Mouse (Mus musculus) lung, postnatal 0 days (tissue): ENCODE measurements at regions not wholly inside any gene's neighbourhood (a gene's known extent, or its start where the extent isn't known, plus 50 kb on each side); places are given as distances from the start of the nearest gene placed in this dataset.
A peak's percentile ranks its signal among the peaks of the same experiment; 100 is the strongest.

Source experiments
- ATAC-seq: fragments of 200-750 bp; cut with Nextera tagmentation; 2 replicates; pipeline ENCODE4 v1.8.0; 2017; ENCODE audit warnings: moderate library complexity
- DNase-seq: peaks from one replicate; pipeline ENCODE4 v3.0.0-alpha.2; 2016; ENCODE audit warnings: low spot score
- H3K27ac ChIP-seq: fragments of 300-500 bp; sonication (generic); 2 replicates; pipeline ENCODE4 v1.5.1; 2014; ENCODE audit warnings: antibody characterized with exemption, mild to moderate bottlenecking, low read length, mixed read lengths
- H3K27me3 ChIP-seq: fragments of 300-500 bp; sonication (generic); replicated peaks from 2 replicates; pipeline ENCODE4 v1.6.1; 2014; ENCODE audit warnings: low read length, mixed read lengths; ENCODE audit not compliant: insufficient read depth
- H3K36me3 ChIP-seq: fragments of 300-500 bp; sonication (generic); 2 replicates; pipeline ENCODE4 v1.6.1; 2014; ENCODE audit warnings: low read length, mixed read lengths; ENCODE audit not compliant: insufficient read depth
- H3K4me1 ChIP-seq: fragments of 300-500 bp; sonication (generic); 2 replicates; pipeline ENCODE4 v1.6.1; 2014; ENCODE audit warnings: antibody characterized with exemption, low read depth, low read length, mixed read lengths; ENCODE audit not compliant: insufficient read depth
- H3K4me2 ChIP-seq: fragments of 300-500 bp; sonication (generic); replicated peaks from 2 replicates; pipeline ENCODE4 v1.6.1; 2014; ENCODE audit warnings: low read depth, mild to moderate bottlenecking, low read length, moderate library complexity, mixed read lengths
- H3K4me3 ChIP-seq: fragments of 300-500 bp; sonication (generic); 2 replicates; pipeline ENCODE4 v1.5.1; 2014; ENCODE audit warnings: low read depth, low read length
- H3K9ac ChIP-seq: fragments of 300-500 bp; sonication (generic); replicated peaks from 2 replicates; pipeline ENCODE4 v1.6.1; 2014; ENCODE audit warnings: low read depth, mild to moderate bottlenecking
- H3K9me3 ChIP-seq: fragments of 300-500 bp; sonication (generic); 2 replicates; pipeline ENCODE4 v1.6.1; 2016; ENCODE audit warnings: low read length, mixed read lengths
- CTCF ChIP-seq: IDR thresholded peaks from 2 replicates; pipeline ENCODE4 v1.5.1; 2016; ENCODE audit warnings: antibody characterized with exemption, mild to moderate bottlenecking
- EP300 ChIP-seq: IDR thresholded peaks from 2 replicates; pipeline ENCODE4 v1.6.1; 2016; ENCODE audit warnings: antibody characterized with exemption, mild to moderate bottlenecking, control low read depth
- WGBS: fragments of 180-500 bp; shearing (Covaris S2); extraction: QIAGEN DNeasy Blood & Tissue Kit; methylation state at CpG from one replicate; pipeline ENCODE4 v1.1.7; 2014; 5-methylcytosine and 5-hydroxymethylcytosine counted together

GRCm38 (mm10) chr11:22653366-22653765 lies 141.5 kb downstream of the Tmem17 start:
- TF ChIP-seq EP300 (no peak), CTCF (no peak)
- no peaks in the 10 kb centered on the region for H3K4me1 ChIP-seq
- no peak overlapping the region for H3K9ac ChIP-seq
- no peak overlapping the region for H3K27ac ChIP-seq
- H3K9me3 ChIP-seq = no peaks in the 10 kb centered on the region
- H3K4me3 ChIP-seq = no peak overlapping the region
- WGBS = 56% methylated on average over 5 of the region's 5 CpGs
- H3K36me3 ChIP-seq = no peaks in the 10 kb centered on the region
- H3K4me2 ChIP-seq = no peak overlapping the region
- ATAC-seq (no peak), DNase-seq (no peak)
- H3K27me3 ChIP-seq = no peaks in the 10 kb centered on the region

GRCm38 (mm10) chr11:22657635-22658034 lies 145.7 kb downstream of the Tmem17 start:
- TF ChIP-seq CTCF = no peak
- no peak for TF ChIP-seq EP300
- Histone ChIP-seq H3K27me3 (no peaks in the 10 kb centered on the region), H3K4me3 (no peak overlapping the region), H3K9ac (no peak overlapping the region), H3K9me3 (no peaks in the 10 kb centered on the region), H3K4me1 (0 out of 2 replicates have a peak, but pooled peaks cover 3% of the 10 kb centered on the region), H3K36me3 (no peaks in the 10 kb centered on the region), H3K4me2 (no peak overlapping the region), H3K27ac (no peak overlapping the region)
- no peak for ATAC-seq
- DNase-seq = no peak
- 17% methylated on average over 1 of the region's 1 CpGs for WGBS

- H3K36me3 ChIP-seq = no peaks in the 10 kb centered on the region
- 0 out of 2 replicates have a peak, but pooled peaks cover 3% of the 10 kb centered on the region for H3K4me1 ChIP-seq
- no peak overlapping the region for H3K4me3 ChIP-seq
- H3K27me3 ChIP-seq = no peaks in the 10 kb centered on the region
- TF ChIP-seq CTCF (no peak), EP300 (no peak)
- no peaks in the 10 kb centered on the region for H3K9me3 ChIP-seq
- DNase-seq (peak; percentile 45), ATAC-seq (no peak)
- no peak overlapping the region for H3K4me2 ChIP-seq
- no peak overlapping the region for H3K9ac ChIP-seq
- 37% methylated on average over 5 of the region's 5 CpGs for WGBS
- no peak overlapping the region for H3K27ac ChIP-seq
These were observed 149.2 kb downstream of the Tmem17 start for GRCm38 (mm10) chr11:22661072-22661471.

GRCm38 (mm10) chr11:22661713-22662551 lies 150.0 kb downstream of the Tmem17 start:
- TF ChIP-seq CTCF = no peak
- no peak for TF ChIP-seq EP300
- no peak overlapping the region for H3K9ac ChIP-seq
- no peak overlapping the region for H3K27ac ChIP-seq
- 0 out of 2 replicates have a peak, but pooled peaks cover 3% of the 10 kb centered on the region for H3K4me1 ChIP-seq
- peak; percentile 48; the same call in 1 of the 2 replicates for ATAC-seq
- H3K9me3 ChIP-seq = no peaks in the 10 kb centered on the region
- H3K4me2 ChIP-seq = no peak overlapping the region
- no peak overlapping the region for H3K4me3 ChIP-seq
- no peaks in the 10 kb centered on the region for H3K36me3 ChIP-seq
- H3K27me3 ChIP-seq = no peaks in the 10 kb centered on the region
- WGBS = 42% methylated on average over 10 of the region's 12 CpGs
- no peak for DNase-seq

- Histone ChIP-seq H3K4me2 (no peak overlapping the region), H3K4me1 (0 out of 2 replicates have a peak, but pooled peaks cover 3% of the 10 kb centered on the region), H3K9ac (no peak overlapping the region), H3K9me3 (no peaks in the 10 kb centered on the region), H3K4me3 (no peak overlapping the region), H3K27me3 (no peaks in the 10 kb centered on the region), H3K27ac (no peak overlapping the region), H3K36me3 (no peaks in the 10 kb centered on the region)
- ATAC-seq (0 out of 2 replicates have a peak, but pooled peaks have one; percentile 28), DNase-seq (peak; percentile 56)
- no peak for TF ChIP-seq CTCF
- no peak for TF ChIP-seq EP300
- 9% methylated on average over 4 of the region's 4 CpGs for WGBS
These were observed 154.1 kb downstream of the Tmem17 start for GRCm38 (mm10) chr11:22665978-22666377.

GRCm38 (mm10) chr11:22666378-22666777 lies 154.5 kb downstream of the Tmem17 start:
- H3K4me1 ChIP-seq = 0 out of 2 replicates have a peak, but pooled peaks cover 3% of the 10 kb centered on the region
- no peak overlapping the region for H3K9ac ChIP-seq
- DNase-seq (no peak), ATAC-seq (no peak)
- no peak overlapping the region for H3K27ac ChIP-seq
- TF ChIP-seq EP300 (no peak), CTCF (no peak)
- H3K4me3 ChIP-seq = no peak overlapping the region
- no peaks in the 10 kb centered on the region for H3K9me3 ChIP-seq
- no peaks in the 10 kb centered on the region for H3K27me3 ChIP-seq
- no peaks in the 10 kb centered on the region for H3K36me3 ChIP-seq
- no peak overlapping the region for H3K4me2 ChIP-seq
- 77% methylated on average over 5 of the region's 5 CpGs for WGBS
